Mouse (Mus musculus) intestine, embryonic 16.5 days (tissue): ENCODE data around the gene Brwd3. TPM values are rescaled to one million over a fixed set of nuclear protein-coding genes. Genes with fewer than 3 reads are reported as not detected.

ENCODE experiments used
- ATAC-seq: fragments of 200-750 bp; cut with Nextera tagmentation; 2 replicates; pipeline ENCODE4 v1.8.0; 2017; ENCODE audit warnings: moderate TSS enrichment, moderate library complexity
- H3K27ac ChIP-seq: fragments of 300-500 bp; sonication (generic); 2 replicates; pipeline ENCODE4 v1.5.1; 2014; ENCODE audit warnings: mild to moderate bottlenecking, low read length
- H3K27me3 ChIP-seq: fragments of 300-500 bp; sonication (generic); replicated peaks from 2 replicates; pipeline ENCODE4 v1.6.1; 2014; ENCODE audit warnings: low read length, control low read depth, mixed read lengths; ENCODE audit not compliant: control insufficient read depth, insufficient read depth
- H3K36me3 ChIP-seq: fragments of 300-500 bp; sonication (generic); 2 replicates; pipeline ENCODE4 v1.6.1; 2014; ENCODE audit warnings: low read length, control low read depth; ENCODE audit not compliant: control insufficient read depth, insufficient read depth
- H3K4me1 ChIP-seq: fragments of 300-500 bp; sonication (generic); 2 replicates; pipeline ENCODE4 v1.6.1; 2014; ENCODE audit warnings: low read length, control low read depth, mixed read lengths; ENCODE audit not compliant: control insufficient read depth, insufficient read depth
- H3K4me2 ChIP-seq: fragments of 300-500 bp; sonication (generic); 2 replicates; pipeline ENCODE4 v1.6.1; 2014; ENCODE audit warnings: low read depth, low read length, control low read depth
- H3K4me3 ChIP-seq: fragments of 300-500 bp; sonication (generic); 2 replicates; pipeline ENCODE4 v1.5.1; 2014; ENCODE audit warnings: mild to moderate bottlenecking, low read length
- H3K9ac ChIP-seq: fragments of 300-500 bp; sonication (generic); 2 replicates; pipeline ENCODE4 v1.6.1; 2014; ENCODE audit warnings: low read depth, low read length
- H3K9me3 ChIP-seq: fragments of 300-500 bp; sonication (generic); 2 replicates; pipeline ENCODE4 v1.6.1; 2016; ENCODE audit warnings: low read length, control low read depth; ENCODE audit not compliant: control insufficient read depth
- WGBS: fragments of 180-500 bp; shearing (Covaris S2); extraction: QIAGEN DNeasy Blood & Tissue Kit; methylation state at CpG from one replicate; pipeline ENCODE4 v1.1.7; 2014; 5-methylcytosine and 5-hydroxymethylcytosine counted together
- polyA plus RNA-seq: library from polyadenylated mRNA; unstranded; fragments of >200 nt; fragmentation: Nextera tagmentation; extraction: Ambion mirVana; gene quantifications from 2 replicates; pipeline ENCODE4 v1.2.1, GENCODE M21; 2015

Brwd3 gene
- polyA plus RNA-seq, 1 experiment from 2014 or later, result 2.3 TPM

- Histone ChIP-seq H3K9ac (no peak overlapping the region), H3K4me2 (no peak overlapping the region), H3K4me1 (no peaks in the 10 kb centered on the region), H3K27ac (no peak overlapping the region), H3K36me3 (no peaks in the 10 kb centered on the region), H3K27me3 (no peaks in the 10 kb centered on the region), H3K4me3 (no peak overlapping the region), H3K9me3 (no peaks in the 10 kb centered on the region)
- WGBS, result 66% methylated on average over 3 of the region's 3 CpGs
- ATAC-seq, result peak; percentile 53; the same call in 1 of the 2 replicates
Observed at GRCm38 (mm10) chrX:108797268-108797667, 36.9 kb downstream of the Brwd3 start.

GRCm38 (mm10) chrX:108783724-108784123 lies 50.4 kb downstream of the Brwd3 start:
- H3K9me3 ChIP-seq, result no peaks in the 10 kb centered on the region
- no peak overlapping the region for H3K4me3 ChIP-seq
- no peak overlapping the region for H3K27ac ChIP-seq
- H3K27me3 ChIP-seq, result no peaks in the 10 kb centered on the region
- H3K9ac ChIP-seq, result no peak overlapping the region
- H3K4me1 ChIP-seq, result no peaks in the 10 kb centered on the region
- 95% methylated on average over 4 of the region's 4 CpGs for WGBS
- ATAC-seq, result no peak
- no peak overlapping the region for H3K4me2 ChIP-seq
- H3K36me3 ChIP-seq, result no peaks in the 10 kb centered on the region

- no peaks in the 10 kb centered on the region for H3K27me3 ChIP-seq
- no peaks in the 10 kb centered on the region for H3K36me3 ChIP-seq
- H3K9ac ChIP-seq, result no peak overlapping the region
- no peak overlapping the region for H3K4me3 ChIP-seq
- ATAC-seq, result no peak
- H3K4me1 ChIP-seq, result no peaks in the 10 kb centered on the region
- H3K4me2 ChIP-seq, result no peak overlapping the region
- no peaks in the 10 kb centered on the region for H3K9me3 ChIP-seq
- no peak overlapping the region for H3K27ac ChIP-seq
Observed at GRCm38 (mm10) chrX:108731755-108732154, 102.4 kb downstream of the Brwd3 start.

- Histone ChIP-seq H3K27ac (no peak overlapping the region), H3K36me3 (no peaks in the 10 kb centered on the region), H3K27me3 (no peaks in the 10 kb centered on the region), H3K9ac (no peak overlapping the region), H3K9me3 (no peaks in the 10 kb centered on the region), H3K4me1 (no peaks in the 10 kb centered on the region), H3K4me3 (no peak overlapping the region), H3K4me2 (no peak overlapping the region)
- no peak for ATAC-seq
- 70% methylated on average over 1 of the region's 1 CpGs for WGBS
Observed at GRCm38 (mm10) chrX:108729564-108729963, 104.6 kb downstream of the Brwd3 start.

GRCm38 (mm10) chrX:108729068-108729467 lies 105.1 kb downstream of the Brwd3 start:
- H3K36me3 ChIP-seq, result no peaks in the 10 kb centered on the region
- H3K9ac ChIP-seq, result no peak overlapping the region
- no peaks in the 10 kb centered on the region for H3K9me3 ChIP-seq
- H3K4me2 ChIP-seq, result no peak overlapping the region
- no peaks in the 10 kb centered on the region for H3K4me1 ChIP-seq
- ATAC-seq, result no peak
- WGBS, result 53% methylated on average over 3 of the region's 3 CpGs
- no peaks in the 10 kb centered on the region for H3K27me3 ChIP-seq
- H3K27ac ChIP-seq, result no peak overlapping the region
- no peak overlapping the region for H3K4me3 ChIP-seq

- H3K9ac ChIP-seq, result no peak overlapping the region
- H3K9me3 ChIP-seq, result no peaks in the 10 kb centered on the region
- 58% methylated on average over 3 of the region's 3 CpGs for WGBS
- no peaks in the 10 kb centered on the region for H3K4me1 ChIP-seq
- no peaks in the 10 kb centered on the region for H3K36me3 ChIP-seq
- no peaks in the 10 kb centered on the region for H3K27me3 ChIP-seq
- H3K27ac ChIP-seq, result no peak overlapping the region
- H3K4me3 ChIP-seq, result no peak overlapping the region
- no peak for ATAC-seq
- no peak overlapping the region for H3K4me2 ChIP-seq
Observed at GRCm38 (mm10) chrX:108728334-108728733, 105.8 kb downstream of the Brwd3 start.

GRCm38 (mm10) chrX:108724241-108724640 lies 109.9 kb downstream of the Brwd3 start:
- Histone ChIP-seq H3K4me1 (no peaks in the 10 kb centered on the region), H3K4me2 (no peak overlapping the region), H3K9ac (no peak overlapping the region), H3K9me3 (no peaks in the 10 kb centered on the region), H3K27ac (no peak overlapping the region), H3K27me3 (no peaks in the 10 kb centered on the region), H3K36me3 (no peaks in the 10 kb centered on the region), H3K4me3 (no peak overlapping the region)
- no peak for ATAC-seq

GRCm38 (mm10) chrX:108722447-108722846 lies 111.7 kb downstream of the Brwd3 start:
- H3K4me2 ChIP-seq, result no peak overlapping the region
- no peak overlapping the region for H3K4me3 ChIP-seq
- ATAC-seq, result no peak
- H3K27ac ChIP-seq, result no peak overlapping the region
- WGBS, result 70% methylated on average over 1 of the region's 1 CpGs
- no peak overlapping the region for H3K9ac ChIP-seq
- no peaks in the 10 kb centered on the region for H3K27me3 ChIP-seq
- H3K36me3 ChIP-seq, result no peaks in the 10 kb centered on the region
- no peaks in the 10 kb centered on the region for H3K4me1 ChIP-seq
- H3K9me3 ChIP-seq, result no peaks in the 10 kb centered on the region

- no peaks in the 10 kb centered on the region for H3K9me3 ChIP-seq
- ATAC-seq, result peak; percentile 59; the same call in 1 of the 2 replicates
- no peak overlapping the region for H3K27ac ChIP-seq
- no peaks in the 10 kb centered on the region for H3K27me3 ChIP-seq
- no peak overlapping the region for H3K9ac ChIP-seq
- H3K36me3 ChIP-seq, result no peaks in the 10 kb centered on the region
- no peak overlapping the region for H3K4me2 ChIP-seq
- H3K4me3 ChIP-seq, result no peak overlapping the region
- WGBS, result 67% methylated on average over 2 of the region's 2 CpGs
- no peaks in the 10 kb centered on the region for H3K4me1 ChIP-seq
Observed at GRCm38 (mm10) chrX:108704312-108704711, 129.9 kb downstream of the Brwd3 start.
